ENCODE assay signal across 8 mouse cellular contexts in genomic region chr1:35839446-35839845, GRCm38 (mm10).
DNase-seq lines count a peak whose midpoint lies in the region; ATAC-seq and TF ChIP-seq lines count a peak whose summit lies in the region.

No protein-coding gene starts in this region.

- TF ChIP-seq CTCF in liver, postnatal 0 days (IDR thresholded peaks at IDR 0.05; ENCODE audit: low read depth) = peak; percentile 68

- H3K4me2 ChIP-seq in liver, postnatal 0 days (ENCODE audit: low read depth, low read length) = no peak overlapping the region

- H3K4me1 ChIP-seq in liver, postnatal 0 days (ENCODE audit: insufficient read depth) = no peaks in the 10 kb centered on the region

- peak; percentile 16 for DNase-seq in gastrocnemius, adult 18-20 months (ENCODE audit: low spot score)
- DNase-seq in gastrocnemius, postnatal 25 days = no peak
- peak; percentile 73 for DNase-seq in A20 (ENCODE audit: low read depth, low spot score)
- peak; percentile 41 to 46 for DNase-seq in adrenal gland, postnatal 36 days
- DNase-seq in liver, postnatal 0 days = peak; percentile 65
- peak; percentile 11 to 39 for DNase-seq in spleen, postnatal 14 days (ENCODE audit: low spot score in 2 of 2)
- no peak for DNase-seq in left cerebral cortex, postnatal 36 days (ENCODE audit: low spot score in 2 of 2)

- no peak for TF ChIP-seq EP300 in liver, postnatal 0 days (IDR thresholded peaks at IDR 0.05; ENCODE audit: low read depth)

- H3K9ac ChIP-seq in liver, postnatal 0 days (replicated peaks) = no peak overlapping the region

- no peaks in the 10 kb centered on the region for H3K27me3 ChIP-seq in liver, postnatal 0 days (ENCODE audit: insufficient read depth, low read length)

- no peak overlapping the region for H3K27ac ChIP-seq in liver, postnatal 0 days (ENCODE audit: low read depth)

- 66% methylated on average over 6 of the region's 6 CpGs for WGBS in liver, postnatal 0 days (ENCODE audit: insufficient replicate concordance)

- no peaks in the 10 kb centered on the region for H3K36me3 ChIP-seq in liver, postnatal 0 days (replicated peaks; ENCODE audit: insufficient read depth, low read length)

- H3K9me3 ChIP-seq in liver, postnatal 0 days (ENCODE audit: low read length) = no peaks in the 10 kb centered on the region

- intact Hi-C loops in left cerebral cortex, postnatal 36 days (cut with DNase I) = no loop called here

- peak; percentile 52; the same call in 1 of the 2 replicates for ATAC-seq in erythroid progenitor cell, adult 5-6 weeks (replicated peaks; ENCODE audit: low FRiP score, poor library complexity, severe bottlenecking)
- peak; percentile 50; the same call in 1 of the 2 replicates for ATAC-seq in liver, postnatal 0 days

- no peak overlapping the region for H3K4me3 ChIP-seq in liver, postnatal 0 days (ENCODE audit: low read depth, low read length)

Comparison
In these comparisons a context has a peak if more than half of its experiments do, and no peak if none do; other contexts are left out.
1. DNase-seq: peak in gastrocnemius, adult 18-20 months (single experiment), A20 (single experiment), adrenal gland, postnatal 36 days (2 of 2), liver, postnatal 0 days (single experiment) and spleen, postnatal 14 days (2 of 2); none in gastrocnemius, postnatal 25 days (single experiment) and left cerebral cortex, postnatal 36 days (0 of 2).